Mouse (Mus musculus) heart, adult 8-10 months (tissue): ENCODE data around the gene Mastl. TPM values are rescaled to one million over a fixed set of nuclear protein-coding genes. Genes with fewer than 3 reads are reported as not detected.

Source experiments
- total RNA-seq, 4 experiments: library from RNA; stranded (reverse); gene quantifications; 2 replicates each; pipeline ENCODE4 v1.2.4; 2022

The Mastl gene
- total RNA-seq, 4 experiments from 2014 or later: 0.19 to 0.60 (median 0.43) TPM

Other genes with a start within 250 kb of the Mastl start
- 10 to 100 TPM; 21.1 to 21.9 (median 21.5) TPM for gene Abi1, start 115.8 kb downstream of the Mastl start, total RNA-seq
- 10 to 100 TPM; 23.9 to 26.8 (median 25.4) TPM for gene Acbd5, start 87.9 kb downstream of the Mastl start, total RNA-seq
- 10 to 100 TPM; 65.9 to 73.4 (median 69.1) TPM for gene Yme1l1, start 345 bp upstream of the Mastl start, total RNA-seq
- gene 4931423N10Rik, start 51.5 kb upstream of the Mastl start, total RNA-seq: under 1 TPM in 1 of 4 experiments, not detected in 3; 0.20 TPM
- gene Nxph2, start 165.2 kb upstream of the Mastl start, total RNA-seq: not detected